Mouse (Mus musculus) liver, adult (tissue): ENCODE results near the gene Gm10643.

Experiments used
- GATA4 ChIP-seq: IDR thresholded peaks from 2 replicates; pipeline ENCODE4 v1.6.1; 2014; ENCODE audit warnings: mild to moderate bottlenecking, low read length; ENCODE audit not compliant: insufficient replicate concordance

Gm10643 gene

GRCm38 (mm10) chr8:84023631-84024030 is 41.3 kb downstream of the Gm10643 start:
- TF ChIP-seq GATA4, result no peak

DNA sequence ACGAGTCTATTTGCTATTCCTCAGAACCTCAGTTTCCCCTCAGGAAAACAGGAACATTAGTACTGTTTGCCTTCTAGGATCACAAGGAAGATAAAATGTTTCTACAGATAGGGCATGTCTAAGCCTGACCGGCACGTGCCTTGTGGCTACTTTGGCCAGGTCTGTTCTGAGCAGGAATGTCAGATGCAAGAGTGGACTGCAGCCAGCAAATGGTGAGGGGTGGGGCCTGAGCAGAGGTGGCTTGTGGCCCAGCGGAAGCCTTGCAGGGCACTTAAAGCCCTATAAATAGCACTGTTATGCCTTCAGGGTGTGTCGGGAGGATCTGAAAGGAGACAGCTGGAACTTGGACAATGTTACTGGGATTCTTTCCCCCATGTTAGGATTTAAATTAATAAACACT is 41.9 kb downstream of the Gm10643 start:
- TF ChIP-seq GATA4, result no peak

GRCm38 (mm10) chr8:84021569-84021968 is 43.4 kb downstream of the Gm10643 start:
- TF ChIP-seq GATA4, result no peak

- TF ChIP-seq GATA4, result no peak
Measured at GRCm38 (mm10) chr8:84021096-84021495, 43.8 kb downstream of the Gm10643 start, which contains the start of gene Palm3. Palm3 (plus strand) TSS chr8:84021471.

GRCm38 (mm10) chr8:84019738-84020137 is 45.2 kb downstream of the Gm10643 start:
- TF ChIP-seq GATA4, result no peak

DNA sequence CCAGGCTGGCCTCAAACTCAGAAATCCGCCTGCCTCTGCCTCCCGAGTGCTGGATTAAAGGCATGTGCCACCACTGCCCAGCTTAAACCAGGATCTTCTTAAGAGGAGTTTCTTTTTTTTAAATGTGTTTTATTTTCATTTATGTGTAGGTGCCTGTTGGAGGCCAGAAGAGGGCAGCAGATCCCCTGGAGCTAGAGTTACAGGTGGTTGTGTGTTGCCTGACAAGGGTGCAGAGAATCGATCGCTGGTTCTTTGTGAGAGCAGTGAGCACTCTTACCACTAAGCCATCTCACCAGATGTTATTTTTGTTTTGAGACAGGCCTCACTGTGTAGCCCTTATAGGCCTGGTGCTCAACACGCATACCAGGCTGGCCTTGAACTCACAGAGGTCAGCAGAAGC is 49.1 kb downstream of the Gm10643 start:
- TF ChIP-seq GATA4, result no peak
